Mouse (Mus musculus) erythroblast, embryonic 14.5 days (primary cell): Measurements from ENCODE around the gene Epn3. TPM values are rescaled to one million over a fixed set of nuclear protein-coding genes. Genes with fewer than 3 reads are reported as not detected.
A peak's percentile ranks its signal among the peaks of the same experiment; 100 is the strongest.

Source experiments
- H3K27me3 ChIP-seq: 2 replicates; pipeline ENCODE4 v1.6.1; 2012; ENCODE audit warnings: inconsistent platforms; ENCODE audit not compliant: control insufficient read depth
- H3K36me3 ChIP-seq: 2 replicates; pipeline ENCODE4 v1.6.1; 2012; ENCODE audit warnings: mild to moderate bottlenecking, inconsistent platforms; ENCODE audit not compliant: control insufficient read depth
- H3K4me1 ChIP-seq: 2 replicates; pipeline ENCODE4 v1.6.1; 2012; ENCODE audit warnings: inconsistent platforms; ENCODE audit not compliant: control insufficient read depth
- H3K4me3 ChIP-seq: replicated peaks from 2 replicates; pipeline ENCODE3; 2012; ENCODE audit warnings: moderate library complexity, mild to moderate bottlenecking, inconsistent platforms
- H3K9me3 ChIP-seq: 2 replicates; pipeline ENCODE4 v1.6.1; 2012; ENCODE audit warnings: low read length, inconsistent platforms, mixed read lengths; ENCODE audit not compliant: control insufficient read depth
- GATA1 ChIP-seq: IDR thresholded peaks from 2 replicates; pipeline ENCODE4 v1.6.1; 2012; ENCODE audit warnings: low read length, inconsistent platforms, mixed read lengths
- TAL1 ChIP-seq: IDR thresholded peaks from 3 replicates; pipeline ENCODE4 v1.6.1; 2012; ENCODE audit warnings: low read length, inconsistent platforms, mixed read lengths
- polyA plus RNA-seq: library from polyadenylated mRNA; stranded (reverse); fragments of >175 nt; gene quantifications from 2 replicates; pipeline ENCODE4 v1.2.3, GENCODE M21; 2012

The Epn3 gene
- polyA plus RNA-seq, 1 experiment = not detected

DNA sequence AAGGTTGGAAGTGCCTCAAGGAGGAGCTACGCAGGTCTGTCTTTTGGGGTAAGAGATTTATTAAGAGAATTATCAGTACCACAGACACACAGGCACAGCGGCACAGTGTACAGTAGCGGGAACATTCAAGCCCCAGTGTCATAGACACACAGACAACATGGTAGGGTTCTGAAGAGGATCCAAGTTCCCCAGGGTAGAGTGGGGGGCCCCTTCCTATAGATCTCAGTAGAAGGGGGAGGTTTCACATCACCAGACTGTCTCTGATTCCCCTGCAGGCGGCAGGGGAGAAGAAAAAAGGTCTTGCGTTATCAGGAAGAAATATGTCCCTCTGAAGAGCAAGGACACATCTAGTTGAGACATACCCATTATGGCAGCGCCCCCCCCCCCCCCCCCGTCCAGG is 40.0 kb upstream of the Epn3 start:
- Histone ChIP-seq H3K9me3 (no peaks in the 10 kb centered on the region), H3K4me3 (no peak overlapping the region), H3K27me3 (no peaks in the 10 kb centered on the region), H3K36me3 (no peaks in the 10 kb centered on the region; the same call in 1 of the 2 replicates), H3K4me1 (no peaks in the 10 kb centered on the region)
- TF ChIP-seq TAL1 (no peak), GATA1 (no peak)

- H3K36me3 ChIP-seq = no peaks in the 10 kb centered on the region; the same call in 1 of the 2 replicates
- no peaks in the 10 kb centered on the region for H3K9me3 ChIP-seq
- TF ChIP-seq GATA1 (no peak), TAL1 (no peak)
- no peaks in the 10 kb centered on the region for H3K4me1 ChIP-seq
- no peaks in the 10 kb centered on the region for H3K27me3 ChIP-seq
- H3K4me3 ChIP-seq = no peak overlapping the region
These were observed 39.0 kb upstream of the Epn3 start for GRCm38 (mm10) chr11:94538733-94539292.

DNA sequence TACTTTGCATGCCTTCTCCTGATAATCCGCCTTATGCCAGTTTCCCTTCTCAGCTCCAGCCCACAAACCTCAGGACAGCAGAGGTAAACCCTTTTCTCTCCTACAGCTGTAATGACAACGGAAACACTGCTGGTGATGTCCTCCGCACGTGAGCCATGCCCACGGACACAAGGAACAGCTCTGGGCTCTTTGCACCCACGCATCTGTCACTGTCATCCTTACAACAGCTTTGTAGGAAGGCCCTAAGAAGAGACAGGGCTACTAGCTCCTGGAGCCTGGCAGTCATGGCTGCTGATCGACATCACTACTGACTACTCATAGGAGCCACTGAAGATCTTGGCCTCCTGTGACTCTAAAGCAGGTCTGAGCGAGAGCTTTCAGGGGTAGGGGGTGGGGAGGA is 33.4 kb upstream of the Epn3 start:
- H3K36me3 ChIP-seq = no peaks in the 10 kb centered on the region
- TF ChIP-seq TAL1 (no peak), GATA1 (no peak)
- no peaks in the 10 kb centered on the region for H3K27me3 ChIP-seq
- H3K9me3 ChIP-seq = no peaks in the 10 kb centered on the region
- no peaks in the 10 kb centered on the region for H3K4me1 ChIP-seq
- H3K4me3 ChIP-seq = no peak overlapping the region

DNA sequence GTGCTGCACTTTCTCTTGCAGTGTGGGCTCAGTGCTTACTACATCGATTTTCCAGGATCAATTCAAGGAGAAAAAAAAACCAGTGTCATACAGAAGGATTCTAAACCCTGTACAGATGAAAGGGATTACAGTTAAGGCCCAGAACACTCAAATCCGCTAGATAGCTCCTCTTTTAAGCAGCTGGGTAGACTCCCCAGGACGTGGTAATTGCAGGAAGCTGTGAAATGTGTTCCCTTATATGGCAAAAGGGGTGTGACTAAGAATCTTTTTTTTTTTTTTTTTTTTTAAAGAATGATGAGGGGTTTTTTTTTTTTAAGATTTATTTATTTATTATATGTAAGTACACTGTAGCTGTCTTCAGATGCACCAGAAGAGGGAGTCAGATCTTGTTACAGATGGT is 29.1 kb upstream of the Epn3 start:
- Histone ChIP-seq H3K36me3 (no peaks in the 10 kb centered on the region), H3K4me1 (no peaks in the 10 kb centered on the region), H3K9me3 (no peaks in the 10 kb centered on the region), H3K4me3 (no peak overlapping the region), H3K27me3 (no peaks in the 10 kb centered on the region)
- TF ChIP-seq TAL1 (no peak), GATA1 (no peak)

DNA sequence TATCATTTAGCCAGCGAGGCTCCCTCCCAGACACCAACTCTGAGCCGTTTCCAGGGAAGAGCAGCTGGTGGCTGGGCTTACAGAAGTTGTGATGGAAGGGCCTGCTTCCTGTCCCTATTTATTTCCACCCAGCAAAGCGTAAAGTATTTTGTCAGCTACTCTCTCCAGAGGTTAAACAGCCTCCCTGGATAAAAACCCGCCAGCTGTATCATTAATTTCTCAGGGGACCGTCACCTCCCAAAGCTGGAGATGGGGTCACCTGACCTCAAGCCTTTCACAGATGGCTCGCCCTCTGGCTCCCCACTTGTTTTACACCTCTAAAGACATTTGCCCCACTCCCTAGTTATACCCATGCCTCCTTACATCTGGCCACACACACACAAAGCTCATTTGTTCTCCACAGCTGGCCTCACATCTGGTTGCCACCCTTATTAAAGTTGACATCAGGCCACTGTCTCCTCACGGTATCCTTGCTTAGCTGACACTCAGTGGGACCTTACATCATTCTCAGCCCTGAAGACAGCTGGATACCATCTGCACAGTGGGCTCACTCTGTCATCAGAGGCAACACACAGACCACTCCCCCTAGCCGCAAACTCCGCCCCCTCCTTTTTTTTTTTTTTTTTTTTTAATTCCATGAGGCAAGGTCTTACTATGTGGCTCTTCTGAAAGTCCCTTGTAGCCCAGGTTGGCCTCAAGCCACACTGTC is 26.6 kb upstream of the Epn3 start:
- Histone ChIP-seq H3K36me3 (no peaks in the 10 kb centered on the region), H3K4me3 (no peak overlapping the region), H3K27me3 (peaks cover 9% of the 10 kb centered on the region), H3K4me1 (peaks cover 4% of the 10 kb centered on the region), H3K9me3 (no peaks in the 10 kb centered on the region)
- TF ChIP-seq TAL1 = no peak

DNA sequence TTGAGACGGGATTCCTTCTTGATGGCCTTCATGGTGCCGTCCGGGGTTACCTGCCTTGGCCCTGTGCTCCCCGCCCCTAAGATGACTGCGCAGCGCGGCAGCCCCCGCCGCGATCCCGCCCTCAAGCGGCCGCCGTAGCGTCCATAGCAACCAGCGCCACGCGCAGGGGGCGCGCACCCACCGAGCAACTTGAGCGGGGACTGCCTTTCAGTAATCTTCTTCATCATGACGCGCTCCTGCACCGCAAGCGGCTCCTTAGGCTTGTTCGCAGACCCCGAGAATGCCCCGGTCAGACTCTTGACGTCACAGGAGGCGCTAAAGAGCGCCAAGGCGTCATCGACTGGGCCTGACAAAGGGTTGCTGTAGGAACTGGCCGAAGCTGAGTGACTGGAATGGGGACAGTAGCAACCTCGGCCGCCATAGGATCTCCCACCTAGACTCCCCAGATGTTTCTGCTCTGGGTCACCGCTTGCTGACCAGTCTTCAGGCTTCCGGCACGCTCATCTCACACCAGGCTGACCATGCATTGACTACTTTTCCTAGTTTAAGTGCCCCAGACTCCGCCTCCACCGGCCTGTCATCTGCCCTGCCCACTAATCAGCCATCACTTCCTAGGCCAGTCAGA is 21.6 kb upstream of the Epn3 start, which contains the start of gene Mycbpap:
TSS of gene Mycbpap (minus strand) at position 524 of the 625 bp plus-strand sequence.
- Histone ChIP-seq H3K4me3 (peak within 1 kb of the TSS; percentile 59), H3K9me3 (no peaks in the 10 kb centered on the region), H3K36me3 (no peaks in the 10 kb centered on the region), H3K4me1 (peaks cover 9% of the 10 kb centered on the region), H3K27me3 (peaks cover 15% of the 10 kb centered on the region)
- TF ChIP-seq GATA1 (no peak), TAL1 (no peak)

- Histone ChIP-seq H3K4me1 (no peaks in the 10 kb centered on the region), H3K36me3 (no peaks in the 10 kb centered on the region), H3K27me3 (no peaks in the 10 kb centered on the region), H3K9me3 (no peaks in the 10 kb centered on the region), H3K4me3 (no peak overlapping the region)
- no peak for TF ChIP-seq GATA1
- no peak for TF ChIP-seq TAL1
These were observed 13.7 kb upstream of the Epn3 start for GRCm38 (mm10) chr11:94513452-94513851.

GRCm38 (mm10) chr11:94508976-94509375 is 9.2 kb upstream of the Epn3 start:
- H3K4me3 ChIP-seq = no peak overlapping the region
- H3K4me1 ChIP-seq = no peaks in the 10 kb centered on the region
- H3K9me3 ChIP-seq = no peaks in the 10 kb centered on the region
- no peak for TF ChIP-seq TAL1
- TF ChIP-seq GATA1 = no peak
- peaks cover 4% of the 10 kb centered on the region for H3K27me3 ChIP-seq
- H3K36me3 ChIP-seq = no peaks in the 10 kb centered on the region

- TF ChIP-seq TAL1 = no peak
- no peak for TF ChIP-seq GATA1
- H3K4me1 ChIP-seq = no peaks in the 10 kb centered on the region
- peaks cover 53% of the 10 kb centered on the region for H3K27me3 ChIP-seq
- no peaks in the 10 kb centered on the region for H3K36me3 ChIP-seq
- H3K9me3 ChIP-seq = no peaks in the 10 kb centered on the region
- H3K4me3 ChIP-seq = no peak overlapping the region
These were observed 1.7 kb upstream of the Epn3 start for GRCm38 (mm10) chr11:94501482-94501881.
